Mouse (Mus musculus): ENCODE data around the gene Angptl8. TPM values are rescaled to one million over a fixed set of nuclear protein-coding genes. Genes with fewer than 3 reads are reported as not detected.
A peak's percentile ranks its signal among the peaks of the same experiment; 100 is the strongest.

Gene Angptl8
- polyA plus RNA-seq, 1 experiment from 2014 or later, result 1.9 TPM

- Histone ChIP-seq H3K36me3 (ENCODE audit: control insufficient read depth, insufficient read depth, low read length) (no peaks in the 10 kb centered on the region), H3K4me3 (ENCODE audit: low read depth, low read length) (0 out of 2 replicates have a peak overlapping the region, but pooled peaks have one; percentile 10), H3K4me1 (ENCODE audit: control insufficient read depth, insufficient read depth, low read length) (peaks cover 4% of the 10 kb centered on the region; the same call in 1 of the 2 replicates), H3K9ac (ENCODE audit: low read depth, low read length) (no peak overlapping the region), H3K4me2 (peak overlapping the region; percentile 52), H3K27me3 (ENCODE audit: control insufficient read depth, insufficient read depth, low read length) (no peaks in the 10 kb centered on the region), H3K27ac (ENCODE audit: low read depth, low read length) (no peak overlapping the region), H3K9me3 (replicated peaks; ENCODE audit: control insufficient read depth, low read length) (no peaks in the 10 kb centered on the region)
- 17% methylated on average over 20 of the region's 20 CpGs for WGBS (ENCODE audit: insufficient replicate concordance)
- ATAC-seq (replicated peaks; ENCODE audit: insufficient number of reproducible peaks, low FRiP score, low TSS enrichment), result no peak
These were observed 35.7 kb downstream of the Angptl8 start for GRCm38 (mm10) chr9:21870879-21871524.

- Histone ChIP-seq H3K4me2 (no peak overlapping the region), H3K27me3 (ENCODE audit: control insufficient read depth, insufficient read depth, low read length) (no peaks in the 10 kb centered on the region), H3K4me1 (ENCODE audit: control insufficient read depth, insufficient read depth, low read length) (no peaks in the 10 kb centered on the region), H3K27ac (ENCODE audit: low read depth, low read length) (no peak overlapping the region), H3K9me3 (replicated peaks; ENCODE audit: control insufficient read depth, low read length) (no peaks in the 10 kb centered on the region), H3K36me3 (ENCODE audit: control insufficient read depth, insufficient read depth, low read length) (no peaks in the 10 kb centered on the region), H3K9ac (ENCODE audit: low read depth, low read length) (no peak overlapping the region), H3K4me3 (ENCODE audit: low read depth, low read length) (no peak overlapping the region)
- no peak for ATAC-seq (replicated peaks; ENCODE audit: insufficient number of reproducible peaks, low FRiP score, low TSS enrichment)
- WGBS (ENCODE audit: insufficient replicate concordance), result 57% methylated on average over 4 of the region's 4 CpGs
These were observed 36.9 kb downstream of the Angptl8 start for GRCm38 (mm10) chr9:21872204-21872603.

GRCm38 (mm10) chr9:21876601-21877000, 41.3 kb downstream of the Angptl8 start:
- no peak for ATAC-seq (replicated peaks; ENCODE audit: insufficient number of reproducible peaks, low FRiP score, low TSS enrichment)
- no peak overlapping the region for H3K9ac ChIP-seq (ENCODE audit: low read depth, low read length)
- no peak overlapping the region for H3K27ac ChIP-seq (ENCODE audit: low read depth, low read length)
- no peak overlapping the region for H3K4me3 ChIP-seq (ENCODE audit: low read depth, low read length)
- no peak overlapping the region for H3K4me2 ChIP-seq
- H3K27me3 ChIP-seq (ENCODE audit: control insufficient read depth, insufficient read depth, low read length), result no peaks in the 10 kb centered on the region
- no peaks in the 10 kb centered on the region for H3K9me3 ChIP-seq (replicated peaks; ENCODE audit: control insufficient read depth, low read length)
- H3K36me3 ChIP-seq (ENCODE audit: control insufficient read depth, insufficient read depth, low read length), result no peaks in the 10 kb centered on the region
- WGBS (ENCODE audit: insufficient replicate concordance), result 51% methylated on average over 3 of the region's 3 CpGs
- no peaks in the 10 kb centered on the region for H3K4me1 ChIP-seq (ENCODE audit: control insufficient read depth, insufficient read depth, low read length)

Small RNA genes within 50 kb of the gene (microRNA-seq; reads per million reads assigned to microRNA genes)
- gene Mir7083 (ENCODE audit: borderline number of aligned reads), result 14.2 reads per million, percentile 47 among the genes with 10 or more reads in this experiment

Other genes with a start within 250 kb of the Angptl8 start
- gene Timm29, start 242.8 kb upstream of the Angptl8 start, polyA plus RNA-seq (2014; fragmentation: Nextera tagmentation; extraction: Ambion mirVana), result 29.5 and 34.0 TPM in 2 replicates
- 10.9 and 11.8 TPM in 2 replicates for gene Yipf2, start 242.7 kb upstream of the Angptl8 start, polyA plus RNA-seq (2014; fragmentation: Nextera tagmentation; extraction: Ambion mirVana)
- gene Smarca4, start 219.3 kb upstream of the Angptl8 start, polyA plus RNA-seq (2014; fragmentation: Nextera tagmentation; extraction: Ambion mirVana), result 77.4 and 78.7 TPM in 2 replicates
- 11.1 and 16.0 TPM in 2 replicates for gene Ldlr, start 112.0 kb upstream of the Angptl8 start, polyA plus RNA-seq (2014; fragmentation: Nextera tagmentation; extraction: Ambion mirVana)
- 90.5 and 103 TPM in 2 replicates for gene Spc24, start 75.2 kb upstream of the Angptl8 start, polyA plus RNA-seq (2014; fragmentation: Nextera tagmentation; extraction: Ambion mirVana)
- gene Kank2, start 36.8 kb upstream of the Angptl8 start, polyA plus RNA-seq (2014; fragmentation: Nextera tagmentation; extraction: Ambion mirVana), result 8.9 and 9.0 TPM in 2 replicates
- gene Dock6, start 17.1 kb downstream of the Angptl8 start, polyA plus RNA-seq (2014; fragmentation: Nextera tagmentation; extraction: Ambion mirVana), result 43.9 and 50.1 TPM in 2 replicates
- gene Rab3d, start 82.7 kb downstream of the Angptl8 start, polyA plus RNA-seq (2014; fragmentation: Nextera tagmentation; extraction: Ambion mirVana), result 5.6 and 6.4 TPM in 2 replicates
- 2.3 and 3.3 TPM in 2 replicates for gene Ccdc159, start 92.0 kb downstream of the Angptl8 start, polyA plus RNA-seq (2014; fragmentation: Nextera tagmentation; extraction: Ambion mirVana)
- gene Tmem205, start 92.0 kb downstream of the Angptl8 start, polyA plus RNA-seq (2014; fragmentation: Nextera tagmentation; extraction: Ambion mirVana), result 39.0 and 45.1 TPM in 2 replicates
- 5.3 and 5.5 TPM in 2 replicates for gene Plppr2, start 101.5 kb downstream of the Angptl8 start, polyA plus RNA-seq (2014; fragmentation: Nextera tagmentation; extraction: Ambion mirVana)
- gene Swsap1, start 120.2 kb downstream of the Angptl8 start, polyA plus RNA-seq (2014; fragmentation: Nextera tagmentation; extraction: Ambion mirVana), result 9.0 and 13.1 TPM in 2 replicates
- 15.4 and 22.8 TPM in 2 replicates for gene Epor, start 128.0 kb downstream of the Angptl8 start, polyA plus RNA-seq (2014; fragmentation: Nextera tagmentation; extraction: Ambion mirVana)
- 0.74 and 1.1 TPM in 2 replicates for gene Rgl3, start 153.9 kb downstream of the Angptl8 start, polyA plus RNA-seq (2014; fragmentation: Nextera tagmentation; extraction: Ambion mirVana)
- gene Ccdc151, start 167.1 kb downstream of the Angptl8 start, polyA plus RNA-seq (2014; fragmentation: Nextera tagmentation; extraction: Ambion mirVana), result not detected in 2 replicates
- 72.2 and 77.8 TPM in 2 replicates for gene Prkcsh, start 167.3 kb downstream of the Angptl8 start, polyA plus RNA-seq (2014; fragmentation: Nextera tagmentation; extraction: Ambion mirVana)
- gene Elavl3, start 216.5 kb downstream of the Angptl8 start, polyA plus RNA-seq (2014; fragmentation: Nextera tagmentation; extraction: Ambion mirVana), result 0.27 and 0.37 TPM in 2 replicates
- not detected in 2 replicates for gene Gm49318, start 235.7 kb downstream of the Angptl8 start, polyA plus RNA-seq (2014; fragmentation: Nextera tagmentation; extraction: Ambion mirVana)
- gene Zfp653, start 235.9 kb downstream of the Angptl8 start, polyA plus RNA-seq (2014; fragmentation: Nextera tagmentation; extraction: Ambion mirVana), result 5.5 and 6.7 TPM in 2 replicates
- 48.4 and 50.6 TPM in 2 replicates for gene Ecsit, start 249.9 kb downstream of the Angptl8 start, polyA plus RNA-seq (2014; fragmentation: Nextera tagmentation; extraction: Ambion mirVana)

All from heart, embryonic 11.5 days (tissue).